Mouse (Mus musculus) CH12.LX (cell line): ENCODE data around the gene Zbtb9. TPM values are rescaled to one million over a fixed set of nuclear protein-coding genes. Genes with fewer than 3 reads are reported as not detected.
A peak's percentile ranks its signal among the peaks of the same experiment; 100 is the strongest.

ENCODE experiments used
- DNase-seq: peaks from one replicate; pipeline ENCODE4 v3.0.0-alpha.2; 2013; ENCODE audit errors: extremely low read depth
- H3K27ac ChIP-seq: 2 replicates; pipeline ENCODE4 v1.5.1; 2012; ENCODE audit warnings: low read depth, mild to moderate bottlenecking, control low read depth, moderate library complexity; ENCODE audit not compliant: insufficient read depth
- H3K27me3 ChIP-seq: replicated peaks from 2 replicates; pipeline ENCODE3; 2012; ENCODE audit warnings: inconsistent platforms
- H3K36me3 ChIP-seq, 2 experiments: replicated peaks in 1 of 2; 2 replicates each; pipeline versions ENCODE3 to v1.6.1; 2012; ENCODE audit warnings: inconsistent platforms in 1 of 2, low read length in 1 of 2, mild to moderate bottlenecking in 1 of 2, mixed read lengths in 1 of 2, moderate library complexity in 1 of 2; ENCODE audit not compliant: control insufficient read depth in 1 of 2, insufficient read depth in 1 of 2
- H3K4me1 ChIP-seq, 2 experiments: 2 replicates each; pipeline ENCODE4 v1.6.1; 2012; ENCODE audit warnings: inconsistent platforms in 1 of 2, moderate library complexity in 1 of 2; ENCODE audit not compliant: insufficient read depth in 2 of 2, control insufficient read depth in 1 of 2
- H3K4me2 ChIP-seq: 2 replicates; pipeline ENCODE4 v1.6.1; 2012; ENCODE audit warnings: low read depth, mild to moderate bottlenecking, control low read depth; ENCODE audit not compliant: poor library complexity, insufficient read depth, severe bottlenecking
- H3K4me3 ChIP-seq, 3 experiments: fragments of 150-350 bp in 1 of 3; sonication (generic) in 1 of 3; replicated peaks in 1 of 3; 2 replicates each; pipeline versions ENCODE3 to v1.5.1; 2011 to 2012; ENCODE audit warnings: low read depth in 2 of 3, low read length in 2 of 3, mild to moderate bottlenecking in 2 of 3, moderate library complexity in 2 of 3, control low read depth in 1 of 3, improper control_type of control experiment in 1 of 3, inconsistent platforms in 1 of 3, mixed read lengths in 1 of 3; ENCODE audit not compliant: poor library complexity in 1 of 3
- H3K79me2 ChIP-seq: replicated peaks from 2 replicates; pipeline ENCODE4 v1.6.1; 2012; ENCODE audit warnings: mild to moderate bottlenecking, moderate library complexity; ENCODE audit not compliant: control insufficient read depth, poor library complexity, insufficient read depth, severe bottlenecking; ENCODE audit errors: extremely low read depth
- H3K9ac ChIP-seq: 2 replicates; pipeline ENCODE4 v1.6.1; 2012; ENCODE audit warnings: low read depth, mild to moderate bottlenecking, control low read depth, moderate library complexity; ENCODE audit not compliant: insufficient read depth
- H3K9me3 ChIP-seq: replicated peaks from 2 replicates; pipeline ENCODE3; 2012; ENCODE audit warnings: low read length, inconsistent platforms, mixed read lengths
- BHLHE40 ChIP-seq: IDR thresholded peaks from 2 replicates; pipeline ENCODE4 v1.6.1; 2011; ENCODE audit warnings: mild to moderate bottlenecking, low read depth, low read length, improper control_type of control experiment
- CHD2 ChIP-seq: IDR thresholded peaks from 2 replicates; pipeline ENCODE4 v1.6.1; 2011; ENCODE audit warnings: low read length, improper control_type of control experiment
- CTCF ChIP-seq, 2 experiments: IDR thresholded peaks in 1 of 2; conservative IDR thresholded peaks in 1 of 2; 2 replicates each; pipeline ENCODE4 v1.5.1; 2011 to 2012; ENCODE audit warnings: low read depth in 2 of 2, low read length in 2 of 2, improper control_type of control experiment in 1 of 2, inconsistent platforms in 1 of 2, mild to moderate bottlenecking in 1 of 2, moderate library complexity in 1 of 2
- E2F4 ChIP-seq: IDR thresholded peaks from 2 replicates; pipeline ENCODE4 v1.6.1; 2011; ENCODE audit warnings: low read depth, low read length, improper control_type of control experiment; ENCODE audit not compliant: insufficient replicate concordance
- ELF1 ChIP-seq: IDR thresholded peaks from 2 replicates; pipeline ENCODE4 v1.6.1; 2014; ENCODE audit warnings: low read depth, mild to moderate bottlenecking, inconsistent platforms, low read length, improper control_type of control experiment
- EP300 ChIP-seq: IDR thresholded peaks from 2 replicates; pipeline ENCODE4 v1.6.1; 2011; ENCODE audit warnings: low read length, improper control_type of control experiment
- IRF4 ChIP-seq: IDR thresholded peaks from 2 replicates; pipeline ENCODE4 v1.6.1; 2014; ENCODE audit warnings: low read depth, mild to moderate bottlenecking, inconsistent platforms, low read length, improper control_type of control experiment
- JUN ChIP-seq: IDR thresholded peaks from 2 replicates; pipeline ENCODE4 v1.6.1; 2011; ENCODE audit warnings: low read depth, mild to moderate bottlenecking, low read length, improper control_type of control experiment, moderate library complexity; ENCODE audit not compliant: insufficient read depth
- JUND ChIP-seq: conservative IDR thresholded peaks from 2 replicates; pipeline ENCODE4 v1.6.1; 2011; ENCODE audit warnings: low read depth, low read length, improper control_type of control experiment
- MAFK ChIP-seq: IDR thresholded peaks from 2 replicates; pipeline ENCODE4 v1.6.1; 2011; ENCODE audit warnings: low read length, improper control_type of control experiment; ENCODE audit not compliant: insufficient replicate concordance
- MXI1 ChIP-seq: IDR thresholded peaks from 2 replicates; pipeline ENCODE4 v1.6.1; 2011; ENCODE audit warnings: mild to moderate bottlenecking, low read depth, low read length, improper control_type of control experiment
- MYC ChIP-seq: IDR thresholded peaks from 2 replicates; pipeline ENCODE4 v1.6.1; 2011; ENCODE audit warnings: low read depth, mild to moderate bottlenecking, improper control_type of control experiment, low read length
- NRF1 ChIP-seq: IDR thresholded peaks from 2 replicates; pipeline ENCODE4 v1.6.1; 2014; ENCODE audit warnings: low read depth, mild to moderate bottlenecking, inconsistent platforms, low read length, improper control_type of control experiment, moderate library complexity
- POLR2AphosphoS2 ChIP-seq: IDR thresholded peaks from 2 replicates; pipeline ENCODE4 v1.6.1; 2011; ENCODE audit warnings: low read depth, low read length, improper control_type of control experiment
- SIN3A ChIP-seq: IDR thresholded peaks from 2 replicates; pipeline ENCODE4 v1.6.1; 2012; ENCODE audit warnings: low read length, improper control_type of control experiment, inconsistent platforms
- SMC3 ChIP-seq: IDR thresholded peaks from 2 replicates; pipeline ENCODE4 v1.6.1; 2011; ENCODE audit warnings: low read depth, low read length, improper control_type of control experiment
- TBP ChIP-seq: conservative IDR thresholded peaks from 2 replicates; pipeline ENCODE4 v1.6.1; 2011; ENCODE audit warnings: low read depth, low read length, improper control_type of control experiment
- USF2 ChIP-seq: conservative IDR thresholded peaks from 2 replicates; pipeline ENCODE4 v1.6.1; 2011; ENCODE audit warnings: low read depth, low read length, improper control_type of control experiment
- ZC3H11A ChIP-seq: IDR thresholded peaks from 2 replicates; pipeline ENCODE4 v1.6.1; 2012; ENCODE audit warnings: low read depth, mild to moderate bottlenecking, inconsistent platforms, low read length, improper control_type of control experiment
- ZMIZ1 ChIP-seq: IDR thresholded peaks from 2 replicates; pipeline ENCODE4 v1.6.1; 2012; ENCODE audit warnings: low read depth, mild to moderate bottlenecking, inconsistent platforms, low read length, improper control_type of control experiment
- ZNF384 ChIP-seq: IDR thresholded peaks from 2 replicates; pipeline ENCODE4 v1.6.1; 2012; ENCODE audit warnings: low read depth, low read length, improper control_type of control experiment, inconsistent platforms
- dilution Hi-C: fragments of 300-500 bp; cut with MboI; formaldehyde crosslinking; loops from 2 replicates; pipeline ENCODE4 v1.14.3; 2020; ENCODE audit warnings: low sequenced_read_pairs; ENCODE audit not compliant: extremely low pct_unique_long_range_greater_than_20kb, extremely low pct_ligation_motif_present
- in situ Hi-C: fragments of 300-500 bp; cut with MboI; formaldehyde crosslinking; loops from 3 replicates; pipeline ENCODE4 v1.14.3; 2019; ENCODE audit warnings: low sequenced_read_pairs, low pct_ligation_motif_present, low pct_unique_long_range_greater_than_20kb, mixed read lengths
- polyA plus RNA-seq: library from polyadenylated mRNA; unstranded; fragments of >175 nt; gene quantifications from 2 replicates; pipeline ENCODE4 v1.2.1, GENCODE M21; 2012; ENCODE audit warnings: low read depth; ENCODE audit not compliant: insufficient read length
- total RNA-seq, 2 experiments: library from RNA; depleted of rRNA; stranded (reverse); fragments of 300-350 nt in 1 of 2; fragments of >200 nt in 1 of 2; gene quantifications; 2 replicates each; pipeline ENCODE4 v1.2.3; 2012 to 2014

Zbtb9 gene
- total and polyA plus RNA-seq, 3 experiments = 2.0 to 14.3 (median 8.1) TPM

DNA sequence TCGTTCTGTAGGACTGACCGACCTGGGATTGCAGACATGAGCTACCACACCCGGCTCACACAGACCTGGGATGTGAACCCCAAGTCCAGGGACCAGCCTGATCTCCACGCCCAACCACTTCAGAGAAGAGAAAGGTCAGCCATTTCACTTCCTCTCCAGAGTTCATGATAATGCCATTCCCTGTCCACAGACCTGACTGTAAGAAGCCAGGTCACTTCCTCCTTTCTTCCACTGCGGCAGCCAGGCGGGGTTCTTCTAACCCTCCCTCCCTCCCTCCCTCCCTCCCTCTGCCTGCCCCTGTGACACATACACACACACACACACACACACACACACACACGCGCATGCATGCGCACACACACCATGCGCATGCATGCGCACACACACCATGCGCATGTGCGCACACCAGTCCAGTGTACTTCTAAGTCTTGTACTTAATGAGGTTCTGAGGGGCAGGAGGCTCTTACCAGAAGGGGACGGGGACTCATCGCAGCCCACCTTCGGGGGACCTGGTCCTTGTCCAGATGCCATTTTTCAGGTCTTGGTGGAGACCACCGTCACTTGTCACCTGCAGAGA, 52.4 kb downstream of the Zbtb9 start:
- H3K9ac ChIP-seq = no peak overlapping the region
- dilution Hi-C loops (no loop called here), in situ Hi-C loops (loop anchor here (25.0 kb wide), 1 partner anchor 487 kb away; the partner anchor contains the start of gene Grm4)
- peak overlapping the region; percentile 69 for H3K27ac ChIP-seq
- DNase-seq = peak; percentile 68
- H3K9me3 ChIP-seq = no peaks in the 10 kb centered on the region
- peaks cover 13 to 41% of the 10 kb centered on the region in 2 experiments for H3K4me1 ChIP-seq
- H3K36me3 ChIP-seq = peaks cover 36 to 64% of the 10 kb centered on the region in 2 experiments
- 0 out of 2 replicates have a peak, but pooled peaks have one; percentile 7 for TF ChIP-seq MXI1
- TF ChIP-seq NRF1 = peak; percentile 69
- TF ChIP-seq BHLHE40 = peak; percentile 53
- no peak for TF ChIP-seq SIN3A
- H3K4me3 ChIP-seq = peak overlapping the region in 2 of 3 experiments; percentile 19 to 70
- peak overlapping the region; percentile 98; the same call in 1 of the 2 replicates for H3K4me2 ChIP-seq
- H3K27me3 ChIP-seq = no peaks in the 10 kb centered on the region
- peaks cover 25% of the 10 kb centered on the region for H3K79me2 ChIP-seq

DNA sequence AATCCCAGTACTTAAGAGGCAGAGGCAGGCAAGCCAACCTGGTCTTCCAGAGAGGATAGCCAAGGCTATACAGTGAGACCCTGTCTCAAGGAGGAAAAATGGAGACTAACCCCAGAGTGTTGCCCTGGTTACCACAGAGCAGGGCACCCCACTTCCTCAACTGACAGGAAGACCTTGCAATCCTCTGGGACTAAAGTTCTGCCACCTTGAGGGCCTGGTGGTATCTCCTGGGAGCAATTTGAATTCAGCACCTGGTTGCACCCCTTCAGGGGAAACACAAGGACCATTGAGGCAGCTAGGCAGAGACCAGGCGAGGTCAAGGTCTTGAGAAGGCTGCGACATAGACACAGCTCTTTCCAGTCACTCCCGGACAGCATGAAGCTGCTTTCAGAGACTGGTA, 53.0 kb downstream of the Zbtb9 start:
- peaks cover 4% of the 10 kb centered on the region for H3K9me3 ChIP-seq
- peak overlapping the region; percentile 69 for H3K27ac ChIP-seq
- dilution Hi-C loops = no loop called here
- in situ Hi-C loops = loop anchor here (25.0 kb wide), 1 partner anchor 486 kb away; the partner anchor contains the start of gene Grm4
- H3K9ac ChIP-seq = peak overlapping the region; percentile 83; the same call in 1 of the 2 replicates
- peaks cover 36 to 65% of the 10 kb centered on the region in 2 experiments for H3K36me3 ChIP-seq
- H3K79me2 ChIP-seq = peaks cover 25% of the 10 kb centered on the region
- H3K4me2 ChIP-seq = peak overlapping the region; percentile 98
- peak; percentile 55 for DNase-seq
- H3K4me3 ChIP-seq = peak overlapping the region; percentile 19 to 93 (median 70)
- TF ChIP-seq MYC (no peak), EP300 (no peak), SIN3A (0 out of 2 replicates have a peak, but pooled peaks have one; percentile 33), USF2 (no peak), E2F4 (no peak), CTCF (conservative IDR thresholded peaks at IDR 0.05 in 1 of 2, IDR thresholded peaks at IDR 0.05 in 1 of 2; ENCODE audit: low read depth in 2 of 2, low read length in 2 of 2) (no peak)
- TF ChIP-seq, all 38 proteins: peak for 1
- Histone ChIP-seq H3K27me3 (no peaks in the 10 kb centered on the region), H3K4me1 (peaks cover 13 to 41% of the 10 kb centered on the region in 2 experiments)

DNA sequence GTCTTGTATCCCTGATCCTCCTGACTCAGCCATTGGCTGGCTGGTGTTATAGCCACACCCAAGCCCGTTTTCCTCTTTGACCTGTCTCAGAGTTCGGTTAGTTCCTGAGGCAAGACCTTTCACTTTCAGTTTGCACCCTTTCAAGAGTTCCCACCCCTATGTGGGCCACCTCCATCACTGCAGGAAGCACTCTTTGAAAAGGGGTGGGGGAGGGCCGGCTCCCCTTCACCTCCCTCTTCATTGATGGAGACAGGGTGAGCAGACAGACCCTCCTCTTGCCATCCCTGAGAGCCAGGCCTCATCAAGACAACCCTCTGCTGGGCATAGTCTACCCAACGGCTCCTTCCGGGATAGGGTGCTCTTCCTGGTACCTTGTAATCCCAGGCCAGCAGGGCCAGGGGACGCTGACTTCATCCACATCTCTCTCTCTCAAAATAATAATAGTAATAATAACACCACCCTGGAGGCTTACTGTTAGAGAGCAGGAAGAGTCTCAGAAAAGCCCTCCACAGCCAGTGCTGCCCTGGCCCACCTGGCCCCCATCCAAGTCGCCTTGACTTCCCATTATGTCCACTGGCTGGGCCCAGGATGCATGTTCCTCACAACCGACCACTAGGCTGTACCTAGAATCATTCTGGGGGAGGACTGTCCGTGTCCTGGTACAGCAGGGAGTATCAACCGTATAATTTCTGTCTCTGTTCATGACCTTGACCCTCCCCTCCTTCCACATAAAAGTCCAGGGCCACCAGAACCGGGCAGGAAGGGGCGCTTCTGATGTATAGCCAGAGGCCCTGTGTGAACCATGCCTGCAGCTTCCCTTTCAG, 54.7 kb downstream of the Zbtb9 start:
- H3K4me3 ChIP-seq = peak overlapping the region; percentile 70 to 93 (median 87)
- no peaks in the 10 kb centered on the region for H3K27me3 ChIP-seq
- H3K9me3 ChIP-seq = peaks cover 6% of the 10 kb centered on the region
- in situ Hi-C loops (loop anchor here (25.0 kb wide), 1 partner anchor 485 kb away; the partner anchor contains the start of gene Grm4), dilution Hi-C loops (no loop called here)
- H3K4me1 ChIP-seq = peaks cover 15 to 36% of the 10 kb centered on the region in 2 experiments
- peak overlapping the region; percentile 83 for H3K9ac ChIP-seq
- H3K79me2 ChIP-seq = peaks cover 25% of the 10 kb centered on the region
- peak overlapping the region; percentile 50 for H3K27ac ChIP-seq
- H3K36me3 ChIP-seq = peaks cover 18 to 48% of the 10 kb centered on the region in 2 experiments
- H3K4me2 ChIP-seq = peak overlapping the region; percentile 98
- peak; percentile 91 for DNase-seq
- TF ChIP-seq BHLHE40 (no peak), JUND (no peak), ZNF384 (no peak), NRF1 (no peak; the same call in 1 of the 2 replicates), TBP (0 out of 2 replicates have a peak, but pooled peaks have one; percentile 21), EP300 (0 out of 2 replicates have a peak, but pooled peaks have one; percentile 2), MAFK (no peak), ZMIZ1 (no peak), USF2 (no peak), CHD2 (peak; percentile 23; the same call in 1 of the 2 replicates), SIN3A (peak; percentile 49; the same call in 1 of the 2 replicates), POLR2AphosphoS2 (no peak), IRF4 (peak; percentile 67; the same call in 1 of the 2 replicates), ZC3H11A (no peak), SMC3 (no peak), JUN (no peak), E2F4 (no peak), ELF1 (no peak; the same call in none of the 2 replicates)
